Mouse (Mus musculus) lung, postnatal 25 days (tissue): ENCODE measurements around the gene Gm20388.
A peak's percentile ranks its signal among the peaks of the same experiment; 100 is the strongest.
"Not testable (repeated sequence)": the region's sequence is repeated elsewhere in the genome, so short reads cannot be mapped to it uniquely, and the experiment has no call there.

Experiments
- DNase-seq: peaks from one replicate; pipeline ENCODE4 v3.0.0; 2022; ENCODE audit warnings: low spot score

Gm20388 gene

GRCm38 (mm10) chr8:123005805-123006204 lies 3095.2 kb downstream of the Gm20388 start:
- DNase-seq: no peak

DNA sequence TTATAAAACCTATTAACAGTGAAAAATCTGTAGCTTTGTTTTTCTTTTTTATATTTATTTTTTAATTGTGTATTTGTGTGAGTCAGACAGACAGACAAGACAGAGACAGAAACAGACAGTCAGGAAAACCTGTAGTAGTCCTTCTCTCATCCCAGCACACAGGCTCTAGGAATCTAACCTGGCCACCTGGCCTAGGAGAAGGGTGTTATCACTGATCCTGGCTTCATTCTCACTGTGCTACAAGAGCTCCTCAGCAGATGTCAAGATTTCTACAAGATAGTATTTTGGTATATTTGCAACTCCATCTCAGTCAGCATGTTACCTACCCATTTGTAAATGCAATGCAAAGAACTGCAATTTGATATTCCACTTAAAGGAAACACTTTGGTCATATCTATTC lies 3100.7 kb downstream of the Gm20388 start:
- no peak for DNase-seq

DNA sequence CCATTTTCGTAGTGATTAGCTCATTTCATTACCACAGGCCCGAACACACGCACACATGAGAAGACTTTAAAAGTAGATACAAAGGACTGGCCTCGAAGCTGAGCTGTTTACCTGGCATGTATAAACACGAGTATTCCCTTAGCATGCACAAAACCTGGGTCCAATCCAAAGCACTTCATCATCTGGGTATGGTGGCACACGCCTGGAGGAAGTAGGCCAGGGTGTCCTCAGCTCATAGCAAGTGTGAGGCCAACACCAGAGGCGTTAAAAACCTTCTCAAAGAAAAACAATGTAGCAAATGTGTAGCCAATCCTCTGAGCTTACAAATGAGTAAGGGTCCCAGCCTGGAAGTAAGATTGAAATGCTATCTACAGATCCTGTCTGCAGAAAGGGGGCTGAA lies 3103.8 kb downstream of the Gm20388 start:
- no peak for DNase-seq

DNA sequence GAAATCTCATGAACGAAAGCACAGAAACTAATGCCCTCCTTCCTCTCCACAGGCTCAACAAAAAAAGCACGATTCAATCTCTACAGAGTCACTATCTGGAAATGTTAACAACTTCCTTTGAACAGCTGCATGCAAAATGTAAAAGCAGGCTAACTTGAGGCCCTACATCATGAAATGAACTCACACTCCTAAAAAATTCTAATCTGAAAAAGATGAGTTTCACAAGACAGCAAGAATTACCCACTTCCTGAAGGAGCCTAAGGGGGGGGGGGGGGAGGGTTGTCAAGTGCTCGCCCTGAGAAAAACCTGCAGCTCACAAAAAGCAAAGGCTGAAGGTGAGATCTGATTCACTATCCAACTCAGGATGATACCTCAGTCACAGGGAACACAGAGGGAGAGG lies 3104.4 kb downstream of the Gm20388 start:
- DNase-seq: no peak

DNA sequence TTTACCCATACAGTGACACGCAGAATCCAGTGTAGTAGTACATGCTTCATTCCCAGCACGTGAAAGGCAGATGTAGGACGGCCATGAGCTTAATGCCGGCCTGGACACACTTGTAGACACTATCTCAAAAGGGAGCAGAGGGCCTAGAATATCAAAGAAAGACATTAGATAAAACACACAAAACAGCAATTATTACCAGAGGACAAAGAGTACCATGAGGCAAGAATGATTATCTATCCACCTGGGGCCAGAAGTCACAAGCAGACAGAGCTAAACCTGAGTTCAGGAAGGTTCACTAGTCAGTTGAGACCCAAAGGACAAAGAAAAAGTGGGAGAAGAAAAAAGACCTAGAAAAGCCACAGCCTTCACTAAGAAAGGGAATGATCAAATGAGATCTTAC lies 3106.5 kb downstream of the Gm20388 start:
- DNase-seq: no peak

GRCm38 (mm10) chr8:123018484-123019164 lies 3108.0 kb downstream of the Gm20388 start:
- DNase-seq: no peak

GRCm38 (mm10) chr8:123020084-123020483 lies 3109.4 kb downstream of the Gm20388 start:
- no peak for DNase-seq

DNA sequence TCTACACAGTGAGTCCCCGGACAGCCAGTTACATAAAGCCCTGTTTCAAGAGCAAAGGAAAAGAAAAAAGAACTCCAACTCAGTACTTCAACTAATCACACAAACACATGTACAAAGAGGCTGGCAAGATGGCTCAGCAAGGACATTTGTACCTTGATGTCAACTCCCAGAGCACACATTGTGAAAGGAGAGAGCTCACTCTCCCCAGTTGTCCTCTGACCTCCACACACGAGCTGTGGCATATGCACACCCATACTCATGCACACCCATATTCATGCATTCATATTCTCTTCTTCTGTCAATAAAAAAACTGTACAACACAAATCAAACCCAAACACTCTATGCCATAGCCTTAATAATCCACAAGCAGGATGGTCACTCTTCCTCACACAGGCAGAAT lies 3110.2 kb downstream of the Gm20388 start:
- no peak for DNase-seq

DNA sequence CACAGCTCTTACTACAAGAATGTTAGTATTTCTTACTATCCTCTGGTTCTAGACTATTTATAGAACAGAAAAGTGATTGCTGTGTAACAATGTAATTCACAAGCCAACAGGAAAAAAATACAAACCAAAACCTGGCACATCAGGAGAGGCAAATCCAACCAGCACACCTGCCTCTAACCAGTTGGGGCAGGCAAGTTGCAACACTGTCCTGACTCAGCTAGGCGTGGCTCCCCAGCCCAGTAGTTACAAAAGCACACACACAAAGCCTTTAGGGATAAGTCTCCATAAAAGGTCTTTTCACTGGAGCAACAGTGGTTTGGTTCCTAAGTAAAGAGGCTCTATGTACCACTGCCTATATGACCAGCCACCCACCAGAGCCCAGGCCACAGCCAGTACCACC lies 3110.6 kb downstream of the Gm20388 start:
- peak; percentile 69 for DNase-seq

DNA sequence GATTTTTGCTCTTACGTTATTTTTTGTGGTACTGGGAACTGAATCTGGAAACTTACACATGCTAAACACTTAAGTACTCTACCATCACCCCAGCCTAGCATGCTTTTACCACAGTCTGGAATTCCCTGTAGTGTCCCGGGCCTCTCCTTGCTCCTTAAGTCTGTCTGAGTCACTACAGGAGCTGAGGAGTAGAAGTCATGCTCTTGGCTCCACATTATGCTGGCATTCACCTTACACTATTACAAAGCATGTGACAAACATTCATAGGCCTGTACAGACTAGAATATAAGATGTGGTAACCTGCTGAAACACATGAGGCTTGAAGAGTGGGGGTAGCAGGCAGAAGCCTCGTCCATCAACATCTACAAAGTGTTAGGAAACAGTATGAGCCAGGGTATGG lies 3112.1 kb downstream of the Gm20388 start:
- DNase-seq: peak; percentile 54

DNA sequence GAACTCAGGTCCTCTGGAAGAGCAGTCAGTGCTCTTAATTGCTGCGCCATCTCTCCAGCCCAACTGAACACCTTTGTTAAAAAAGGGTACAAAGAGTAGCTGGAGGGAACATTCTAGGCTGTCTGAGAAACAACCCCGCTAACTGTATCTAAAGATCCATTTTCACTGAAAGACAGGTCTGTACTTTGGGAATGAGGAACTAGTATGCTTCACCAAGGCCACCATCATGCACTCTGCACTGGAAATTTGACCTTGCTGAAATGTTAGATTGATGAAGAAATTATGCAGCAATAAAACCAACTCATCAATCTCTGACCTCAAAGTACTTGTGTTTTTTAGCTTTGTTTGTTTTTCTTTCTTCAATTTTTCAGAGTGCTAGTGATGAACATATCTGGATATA lies 3113.6 kb downstream of the Gm20388 start:
- DNase-seq: no peak

- DNase-seq: no peak
Observed at GRCm38 (mm10) chr8:123025951-123026351, 3115.3 kb downstream of the Gm20388 start.

DNA sequence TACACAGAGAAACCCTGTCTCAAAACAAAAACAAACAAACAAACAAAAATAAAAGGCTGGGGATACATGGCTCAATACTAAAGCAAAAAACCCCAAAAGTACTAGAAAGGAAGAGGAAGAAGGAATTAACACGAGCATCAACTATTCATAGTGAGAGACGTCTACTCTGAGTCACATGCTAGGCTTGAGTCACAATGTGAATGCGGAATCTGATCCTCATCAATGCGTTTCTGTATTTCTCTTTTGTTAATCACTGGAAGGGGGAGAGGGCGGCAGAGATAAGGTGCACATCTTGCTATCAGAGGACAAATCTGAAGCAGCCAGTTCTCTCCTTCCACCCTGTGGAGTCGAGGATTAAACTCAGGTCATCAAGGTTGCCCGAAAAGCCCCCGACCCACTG lies 3117.1 kb downstream of the Gm20388 start:
- DNase-seq: no peak

DNA sequence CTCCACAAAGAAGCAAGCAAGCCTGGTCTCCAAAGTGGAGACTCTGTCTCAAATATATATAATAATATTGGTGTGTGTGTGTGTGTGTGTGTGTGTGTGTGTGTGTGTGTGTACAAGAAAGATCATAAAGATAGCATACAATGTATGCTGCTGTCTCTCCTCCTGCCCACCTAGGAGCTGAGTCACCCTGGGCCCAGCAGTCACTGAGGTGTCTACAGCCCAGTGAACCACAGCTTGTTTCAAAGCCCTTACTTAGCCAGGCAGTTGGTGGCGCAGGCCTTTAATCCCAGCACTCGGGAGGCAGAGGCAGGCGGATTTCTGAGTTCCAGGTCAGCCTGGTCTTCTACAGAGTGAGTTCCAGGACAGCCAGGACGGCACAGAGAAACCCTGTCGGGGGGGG lies 3119.4 kb downstream of the Gm20388 start:
- DNase-seq: not testable (repeated sequence)

GRCm38 (mm10) chr8:123031321-123031978 lies 3120.8 kb downstream of the Gm20388 start:
- no peak for DNase-seq

GRCm38 (mm10) chr8:123032730-123033129 lies 3122.1 kb downstream of the Gm20388 start:
- peak; percentile 64 for DNase-seq

- no peak for DNase-seq
Observed at GRCm38 (mm10) chr8:123033431-123033830, 3122.8 kb downstream of the Gm20388 start.

DNA sequence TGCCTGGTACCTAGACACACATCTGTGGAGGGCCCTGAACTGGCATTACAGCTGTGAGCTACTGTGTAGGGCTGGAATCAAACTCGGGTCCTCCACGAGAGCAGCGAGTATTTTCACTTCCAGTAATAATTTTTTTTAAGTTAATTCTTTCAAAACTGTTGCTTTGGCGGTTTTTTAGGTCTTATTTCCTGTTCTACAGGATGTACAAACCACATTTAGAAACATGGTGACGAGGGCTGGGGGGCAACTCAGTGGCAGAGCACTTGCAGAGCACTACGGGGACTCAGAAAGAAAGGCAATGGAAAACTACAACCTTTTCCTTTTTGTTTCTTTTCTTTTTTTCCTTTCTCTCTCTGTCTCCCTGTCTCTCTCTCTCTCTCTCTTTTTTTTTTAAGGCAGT lies 3123.5 kb downstream of the Gm20388 start:
- DNase-seq: peak; percentile 61

DNA sequence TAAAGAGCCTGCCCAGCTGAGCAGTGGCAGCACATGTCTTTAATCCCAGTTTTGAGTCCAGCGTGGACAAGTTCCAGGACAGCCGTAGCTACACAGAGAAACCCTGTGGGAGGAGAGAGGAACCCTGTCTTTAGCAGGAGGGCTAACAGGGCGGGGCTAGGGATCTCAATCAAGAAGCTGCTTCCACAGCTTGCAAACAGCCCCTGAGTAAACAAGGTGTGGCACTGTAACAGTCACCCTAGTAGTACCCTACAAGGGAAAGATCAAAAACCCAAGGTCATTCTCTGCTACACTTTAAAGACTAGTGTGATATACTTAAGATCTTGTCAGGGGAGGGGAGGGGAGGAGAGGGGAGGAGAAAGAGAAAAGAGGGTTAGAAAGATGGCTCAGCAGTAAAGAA lies 3126.3 kb downstream of the Gm20388 start:
- no peak for DNase-seq

DNA sequence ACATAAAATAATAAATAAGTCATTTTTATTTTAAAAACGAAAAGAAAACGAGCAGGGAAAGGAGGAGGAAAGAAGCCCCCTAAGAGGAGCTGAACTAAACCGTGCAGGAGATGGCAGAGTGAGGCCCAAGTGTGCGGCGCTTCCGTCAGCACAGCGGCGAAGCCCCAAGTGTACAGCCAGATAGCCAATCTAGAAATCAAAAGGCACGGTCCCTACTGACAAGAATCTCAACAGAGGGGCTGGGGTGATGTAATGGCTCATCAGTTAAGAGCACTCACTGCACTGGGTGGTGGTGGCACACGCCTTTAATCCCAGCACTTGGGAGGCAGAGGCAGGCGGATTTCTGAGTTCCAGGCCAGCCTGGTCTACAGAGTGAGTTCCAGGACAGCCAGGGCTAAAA lies 3126.8 kb downstream of the Gm20388 start:
- no peak for DNase-seq

- no peak for DNase-seq
Observed at GRCm38 (mm10) chr8:123038351-123038750, 3127.7 kb downstream of the Gm20388 start.

- no peak for DNase-seq
Observed at GRCm38 (mm10) chr8:123039376-123040109, 3128.9 kb downstream of the Gm20388 start.

- no peak for DNase-seq
Observed at GRCm38 (mm10) chr8:123040110-123040650, 3129.5 kb downstream of the Gm20388 start.
